ENCODE assay signal across 8 mouse cellular contexts in the genomic region with DNA sequence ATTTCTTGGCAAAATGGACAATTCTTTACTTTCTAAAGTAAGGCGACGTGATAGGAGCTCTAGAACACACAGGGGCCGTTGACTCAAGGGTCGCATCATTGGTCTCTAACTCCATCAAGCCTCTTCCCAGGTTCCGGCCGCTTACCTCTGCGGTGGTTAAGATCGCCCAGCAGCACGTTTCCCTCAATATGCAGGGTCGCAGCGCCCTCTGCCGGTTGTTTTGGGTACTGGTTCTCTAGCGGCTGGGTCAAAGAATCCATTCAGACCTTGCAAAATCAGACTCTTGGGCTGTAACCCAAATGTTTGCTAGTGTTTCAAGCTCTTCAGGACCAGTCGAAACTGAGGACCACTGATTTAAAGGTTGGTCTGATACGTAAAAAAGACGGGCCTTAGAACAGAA. TPM values are rescaled to one million over a fixed set of nuclear protein-coding genes. Genes with fewer than 3 reads are reported as not detected.
DNase-seq lines count a peak whose midpoint lies in the region; ATAC-seq and TF ChIP-seq lines count a peak whose summit lies in the region.

No protein-coding gene starts in this region.

- WGBS in liver, postnatal 0 days (ENCODE audit: insufficient replicate concordance) = 2% methylated on average over 16 of the region's 16 CpGs

- H3K9ac ChIP-seq in liver, postnatal 0 days (replicated peaks) = no peak overlapping the region

- peak; percentile 80 for DNase-seq in A20 (ENCODE audit: low read depth, low spot score)
- DNase-seq in NIH3T3 (ENCODE audit: low read depth) = peak; percentile 92
- peak; percentile 86 for DNase-seq in cerebellum, adult 8-10 months
- DNase-seq in gastrocnemius, adult 18-20 months (ENCODE audit: low spot score) = peak; percentile 78
- peak; percentile 77 to 92 for DNase-seq in kidney, postnatal 25 days
- peak; percentile 93 for DNase-seq in liver, postnatal 0 days
- DNase-seq in ovary, postnatal 14 days (ENCODE audit: low spot score) = peak; percentile 92
- peak; percentile 73 to 92 for DNase-seq in thymus, postnatal 10 days (ENCODE audit: low spot score in 2 of 2)

- no peak overlapping the region for H3K4me2 ChIP-seq in liver, postnatal 0 days (ENCODE audit: low read depth, low read length)

- H3K27me3 ChIP-seq in liver, postnatal 0 days (ENCODE audit: insufficient read depth, low read length) = peaks cover 10% of the 10 kb centered on the region; the same call in 1 of the 2 replicates

- H3K9me3 ChIP-seq in liver, postnatal 0 days (ENCODE audit: low read length) = no peaks in the 10 kb centered on the region

- no peak for TF ChIP-seq EP300 in liver, postnatal 0 days (IDR thresholded peaks at IDR 0.05; ENCODE audit: low read depth)

- no peak overlapping the region for H3K4me3 ChIP-seq in liver, postnatal 0 days (ENCODE audit: low read depth, low read length)

- no peaks in the 10 kb centered on the region for H3K36me3 ChIP-seq in liver, postnatal 0 days (replicated peaks; ENCODE audit: insufficient read depth, low read length)

- peak; percentile 98 for TF ChIP-seq CTCF in liver, postnatal 0 days (IDR thresholded peaks at IDR 0.05; ENCODE audit: low read depth)

- H3K27ac ChIP-seq in liver, postnatal 0 days (ENCODE audit: low read depth) = no peak overlapping the region

- H3K4me1 ChIP-seq in liver, postnatal 0 days (ENCODE audit: insufficient read depth) = peaks cover 4% of the 10 kb centered on the region

- peak; percentile 38; the same call in 1 of the 2 replicates for ATAC-seq in liver, postnatal 0 days

RNA-seq across cellular contexts. Expression of a gene that starts 5.0 kb away (rescaled TPM):
- total RNA-seq in gastrocnemius, adult 18-20 months (2021) = 10 to 100 TPM; 51.1 to 52.9 TPM
- polyA plus RNA-seq in liver, postnatal 0 days (2015; fragmentation: Nextera tagmentation; extraction: Ambion mirVana) = 15.1 and 15.9 TPM in 2 replicates

RNA-seq across cellular contexts. Expression of a gene that starts 22.6 kb away (rescaled TPM):
- total RNA-seq in gastrocnemius, adult 18-20 months (2021) = 1 to 10 TPM; 1.3 to 1.9 TPM
- polyA plus RNA-seq in liver, postnatal 0 days (2015; fragmentation: Nextera tagmentation; extraction: Ambion mirVana) = 108 and 111 TPM in 2 replicates

RNA-seq across cellular contexts. Expression of a gene that starts 43.6 kb away (rescaled TPM):
- total RNA-seq in gastrocnemius, adult 18-20 months (2021) = 10 to 100 TPM; 21.9 to 22.3 TPM
- 7.9 and 8.1 TPM in 2 replicates for polyA plus RNA-seq in liver, postnatal 0 days (2015; fragmentation: Nextera tagmentation; extraction: Ambion mirVana)
